Mouse (Mus musculus): ENCODE measurements around the gene Emsy. TPM values are rescaled to one million over a fixed set of nuclear protein-coding genes. Genes with fewer than 3 reads are reported as not detected.

Gene Emsy
- polyA plus RNA-seq, 1 experiment from 2014 or later, result 42.5 TPM

- Histone ChIP-seq H3K9me3 (replicated peaks; ENCODE audit: control insufficient read depth, low read length) (no peaks in the 10 kb centered on the region), H3K27me3 (ENCODE audit: control insufficient read depth, insufficient read depth, low read length) (no peaks in the 10 kb centered on the region), H3K4me3 (ENCODE audit: low read depth, low read length) (peak overlapping the region; percentile 99), H3K4me2 (peak overlapping the region; percentile 81), H3K36me3 (ENCODE audit: control insufficient read depth, insufficient read depth, low read length) (no peaks in the 10 kb centered on the region), H3K4me1 (ENCODE audit: control insufficient read depth, insufficient read depth, low read length) (peaks cover 4% of the 10 kb centered on the region), H3K27ac (ENCODE audit: low read depth, low read length) (peak overlapping the region; percentile 98), H3K9ac (ENCODE audit: low read depth, low read length) (peak overlapping the region; percentile 91)
- WGBS (ENCODE audit: insufficient replicate concordance), result under 1% methylated on average over 70 of the region's 74 CpGs
- peak; percentile 70 for ATAC-seq (replicated peaks; ENCODE audit: insufficient number of reproducible peaks, low FRiP score, low TSS enrichment)
Observed at GRCm38 (mm10) chr7:98655681-98656530, 677 bp downstream of the Emsy start.

DNA sequence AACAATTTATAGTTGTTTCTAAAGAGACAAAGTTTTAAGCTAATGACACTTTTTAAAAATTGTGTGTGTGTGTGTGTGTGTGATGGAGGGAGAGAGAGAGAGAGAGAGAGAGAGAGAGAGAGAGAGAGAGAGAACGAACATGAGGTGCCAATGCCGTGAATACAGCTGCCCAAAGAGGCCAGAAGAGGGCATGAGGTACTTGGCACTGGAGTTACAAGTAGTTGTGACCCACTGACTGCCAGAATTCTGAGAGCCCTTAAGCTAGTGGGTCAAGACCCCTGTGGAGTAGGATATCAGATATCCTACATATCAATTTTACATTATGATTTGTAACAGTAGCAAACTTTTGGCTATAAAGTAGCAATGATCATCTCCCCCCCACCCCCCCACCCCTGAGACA lies 4.9 kb downstream of the Emsy start:
- WGBS (ENCODE audit: insufficient replicate concordance), result 89% methylated on average over 2 of the region's 2 CpGs
- Histone ChIP-seq H3K27me3 (ENCODE audit: control insufficient read depth, insufficient read depth, low read length) (no peaks in the 10 kb centered on the region), H3K9me3 (replicated peaks; ENCODE audit: control insufficient read depth, low read length) (no peaks in the 10 kb centered on the region), H3K4me3 (ENCODE audit: low read depth, low read length) (no peak overlapping the region), H3K36me3 (ENCODE audit: control insufficient read depth, insufficient read depth, low read length) (0 out of 2 replicates have a peak, but pooled peaks cover 3% of the 10 kb centered on the region), H3K27ac (ENCODE audit: low read depth, low read length) (no peak overlapping the region), H3K9ac (ENCODE audit: low read depth, low read length) (no peak overlapping the region), H3K4me1 (ENCODE audit: control insufficient read depth, insufficient read depth, low read length) (peaks cover 4% of the 10 kb centered on the region), H3K4me2 (no peak overlapping the region)
- ATAC-seq (replicated peaks; ENCODE audit: insufficient number of reproducible peaks, low FRiP score, low TSS enrichment), result no peak

- H3K9me3 ChIP-seq (replicated peaks; ENCODE audit: control insufficient read depth, low read length), result no peaks in the 10 kb centered on the region
- H3K27ac ChIP-seq (ENCODE audit: low read depth, low read length), result peak overlapping the region; percentile 77
- WGBS (ENCODE audit: insufficient replicate concordance), result 0% methylated on average over 1 of the region's 1 CpGs
- H3K4me2 ChIP-seq, result no peak overlapping the region
- H3K9ac ChIP-seq (ENCODE audit: low read depth, low read length), result no peak overlapping the region
- H3K4me1 ChIP-seq (ENCODE audit: control insufficient read depth, insufficient read depth, low read length), result peaks cover 5% of the 10 kb centered on the region; the same call in 1 of the 2 replicates
- peaks cover 10% of the 10 kb centered on the region for H3K36me3 ChIP-seq (ENCODE audit: control insufficient read depth, insufficient read depth, low read length)
- H3K27me3 ChIP-seq (ENCODE audit: control insufficient read depth, insufficient read depth, low read length), result no peaks in the 10 kb centered on the region
- ATAC-seq (replicated peaks; ENCODE audit: insufficient number of reproducible peaks, low FRiP score, low TSS enrichment), result no peak
- H3K4me3 ChIP-seq (ENCODE audit: low read depth, low read length), result no peak overlapping the region
Observed at GRCm38 (mm10) chr7:98644238-98644637, 12.3 kb downstream of the Emsy start.

- Histone ChIP-seq H3K9me3 (replicated peaks; ENCODE audit: control insufficient read depth, low read length) (no peaks in the 10 kb centered on the region), H3K36me3 (ENCODE audit: control insufficient read depth, insufficient read depth, low read length) (peaks cover 12% of the 10 kb centered on the region), H3K4me2 (no peak overlapping the region), H3K4me1 (ENCODE audit: control insufficient read depth, insufficient read depth, low read length) (no peaks in the 10 kb centered on the region), H3K9ac (ENCODE audit: low read depth, low read length) (no peak overlapping the region), H3K4me3 (ENCODE audit: low read depth, low read length) (no peak overlapping the region), H3K27me3 (ENCODE audit: control insufficient read depth, insufficient read depth, low read length) (no peaks in the 10 kb centered on the region), H3K27ac (ENCODE audit: low read depth, low read length) (no peak overlapping the region)
- 94% methylated on average over 2 of the region's 2 CpGs for WGBS (ENCODE audit: insufficient replicate concordance)
- ATAC-seq (replicated peaks; ENCODE audit: insufficient number of reproducible peaks, low FRiP score, low TSS enrichment), result no peak
Observed at GRCm38 (mm10) chr7:98636607-98637006, 20.0 kb downstream of the Emsy start.

- ATAC-seq (replicated peaks; ENCODE audit: insufficient number of reproducible peaks, low FRiP score, low TSS enrichment), result no peak
- Histone ChIP-seq H3K4me2 (no peak overlapping the region), H3K4me1 (ENCODE audit: control insufficient read depth, insufficient read depth, low read length) (no peaks in the 10 kb centered on the region), H3K4me3 (ENCODE audit: low read depth, low read length) (no peak overlapping the region), H3K27ac (ENCODE audit: low read depth, low read length) (no peak overlapping the region), H3K9me3 (replicated peaks; ENCODE audit: control insufficient read depth, low read length) (no peaks in the 10 kb centered on the region), H3K9ac (ENCODE audit: low read depth, low read length) (no peak overlapping the region), H3K36me3 (ENCODE audit: control insufficient read depth, insufficient read depth, low read length) (peaks cover 7% of the 10 kb centered on the region; the same call in 1 of the 2 replicates), H3K27me3 (ENCODE audit: control insufficient read depth, insufficient read depth, low read length) (no peaks in the 10 kb centered on the region)
- WGBS (ENCODE audit: insufficient replicate concordance), result 68% methylated on average over 3 of the region's 3 CpGs
Observed at GRCm38 (mm10) chr7:98633032-98633431, 23.6 kb downstream of the Emsy start.

GRCm38 (mm10) chr7:98629947-98630346 lies 26.6 kb downstream of the Emsy start:
- Histone ChIP-seq H3K27ac (ENCODE audit: low read depth, low read length) (no peak overlapping the region), H3K9me3 (replicated peaks; ENCODE audit: control insufficient read depth, low read length) (no peaks in the 10 kb centered on the region), H3K4me2 (no peak overlapping the region), H3K36me3 (ENCODE audit: control insufficient read depth, insufficient read depth, low read length) (0 out of 2 replicates have a peak, but pooled peaks cover 4% of the 10 kb centered on the region), H3K9ac (ENCODE audit: low read depth, low read length) (no peak overlapping the region), H3K4me3 (ENCODE audit: low read depth, low read length) (no peak overlapping the region), H3K4me1 (ENCODE audit: control insufficient read depth, insufficient read depth, low read length) (no peaks in the 10 kb centered on the region), H3K27me3 (ENCODE audit: control insufficient read depth, insufficient read depth, low read length) (no peaks in the 10 kb centered on the region)
- 75% methylated on average over 7 of the region's 7 CpGs for WGBS (ENCODE audit: insufficient replicate concordance)
- no peak for ATAC-seq (replicated peaks; ENCODE audit: insufficient number of reproducible peaks, low FRiP score, low TSS enrichment)

DNA sequence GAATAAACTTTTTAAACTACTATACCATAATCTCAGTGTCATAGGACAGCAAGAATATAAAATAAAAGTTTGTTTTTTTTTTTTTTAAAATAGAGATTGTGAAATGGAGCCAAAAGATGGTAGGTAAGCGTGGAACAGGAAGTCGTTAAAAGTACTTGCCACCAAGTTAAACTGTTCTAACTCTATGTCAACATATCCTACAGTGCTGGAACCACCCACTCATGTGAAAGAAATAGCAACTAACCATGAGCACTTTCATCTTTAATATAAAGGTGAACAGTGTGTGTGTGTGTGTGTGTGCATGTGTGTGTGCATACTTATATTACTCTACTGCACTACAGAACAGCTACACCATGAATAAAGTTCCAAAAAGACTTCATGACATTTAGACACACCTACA lies 38.8 kb downstream of the Emsy start:
- Histone ChIP-seq H3K4me3 (ENCODE audit: low read depth, low read length) (no peak overlapping the region), H3K36me3 (ENCODE audit: control insufficient read depth, insufficient read depth, low read length) (peaks cover 6% of the 10 kb centered on the region; the same call in 1 of the 2 replicates), H3K9ac (ENCODE audit: low read depth, low read length) (no peak overlapping the region), H3K4me1 (ENCODE audit: control insufficient read depth, insufficient read depth, low read length) (no peaks in the 10 kb centered on the region), H3K27me3 (ENCODE audit: control insufficient read depth, insufficient read depth, low read length) (no peaks in the 10 kb centered on the region), H3K9me3 (replicated peaks; ENCODE audit: control insufficient read depth, low read length) (no peaks in the 10 kb centered on the region), H3K27ac (ENCODE audit: low read depth, low read length) (no peak overlapping the region), H3K4me2 (no peak overlapping the region)
- 88% methylated on average over 2 of the region's 2 CpGs for WGBS (ENCODE audit: insufficient replicate concordance)
- no peak for ATAC-seq (replicated peaks; ENCODE audit: insufficient number of reproducible peaks, low FRiP score, low TSS enrichment)

DNA sequence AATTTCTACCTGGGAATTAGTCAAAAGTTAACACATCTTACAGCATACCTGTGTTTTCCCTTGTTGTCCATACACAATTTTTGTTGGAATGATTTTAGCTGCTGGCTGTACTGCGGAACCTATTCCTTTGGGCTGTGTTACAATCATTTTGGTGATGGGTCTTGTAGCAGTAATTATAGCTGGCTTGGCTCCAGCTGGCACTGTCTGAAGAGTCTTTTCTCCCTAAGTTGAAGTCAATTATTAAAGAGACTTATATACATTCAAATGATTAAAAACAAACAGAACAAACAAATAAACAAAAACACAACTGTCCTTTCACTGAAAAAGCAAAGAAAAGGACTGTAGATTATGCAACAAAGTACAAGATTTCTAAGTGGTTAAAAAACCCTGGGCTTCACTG lies 43.6 kb downstream of the Emsy start:
- H3K4me2 ChIP-seq, result no peak overlapping the region
- 94% methylated on average over 1 of the region's 1 CpGs for WGBS (ENCODE audit: insufficient replicate concordance)
- no peak overlapping the region for H3K9ac ChIP-seq (ENCODE audit: low read depth, low read length)
- H3K27me3 ChIP-seq (ENCODE audit: control insufficient read depth, insufficient read depth, low read length), result no peaks in the 10 kb centered on the region
- peaks cover 3% of the 10 kb centered on the region; the same call in 1 of the 2 replicates for H3K36me3 ChIP-seq (ENCODE audit: control insufficient read depth, insufficient read depth, low read length)
- ATAC-seq (replicated peaks; ENCODE audit: insufficient number of reproducible peaks, low FRiP score, low TSS enrichment), result no peak
- no peak overlapping the region for H3K27ac ChIP-seq (ENCODE audit: low read depth, low read length)
- H3K9me3 ChIP-seq (replicated peaks; ENCODE audit: control insufficient read depth, low read length), result no peaks in the 10 kb centered on the region
- H3K4me3 ChIP-seq (ENCODE audit: low read depth, low read length), result no peak overlapping the region
- no peaks in the 10 kb centered on the region for H3K4me1 ChIP-seq (ENCODE audit: control insufficient read depth, insufficient read depth, low read length)

GRCm38 (mm10) chr7:98608520-98608919 lies 48.1 kb downstream of the Emsy start:
- Histone ChIP-seq H3K9me3 (replicated peaks; ENCODE audit: control insufficient read depth, low read length) (no peaks in the 10 kb centered on the region), H3K27me3 (ENCODE audit: control insufficient read depth, insufficient read depth, low read length) (no peaks in the 10 kb centered on the region), H3K36me3 (ENCODE audit: control insufficient read depth, insufficient read depth, low read length) (no peaks in the 10 kb centered on the region), H3K27ac (ENCODE audit: low read depth, low read length) (no peak overlapping the region), H3K4me1 (ENCODE audit: control insufficient read depth, insufficient read depth, low read length) (no peaks in the 10 kb centered on the region), H3K4me2 (no peak overlapping the region), H3K4me3 (ENCODE audit: low read depth, low read length) (no peak overlapping the region), H3K9ac (ENCODE audit: low read depth, low read length) (no peak overlapping the region)
- ATAC-seq (replicated peaks; ENCODE audit: insufficient number of reproducible peaks, low FRiP score, low TSS enrichment), result no peak

Data from heart, embryonic 11.5 days (tissue).